Mouse (Mus musculus): ENCODE data around the gene Elf5.

DNA sequence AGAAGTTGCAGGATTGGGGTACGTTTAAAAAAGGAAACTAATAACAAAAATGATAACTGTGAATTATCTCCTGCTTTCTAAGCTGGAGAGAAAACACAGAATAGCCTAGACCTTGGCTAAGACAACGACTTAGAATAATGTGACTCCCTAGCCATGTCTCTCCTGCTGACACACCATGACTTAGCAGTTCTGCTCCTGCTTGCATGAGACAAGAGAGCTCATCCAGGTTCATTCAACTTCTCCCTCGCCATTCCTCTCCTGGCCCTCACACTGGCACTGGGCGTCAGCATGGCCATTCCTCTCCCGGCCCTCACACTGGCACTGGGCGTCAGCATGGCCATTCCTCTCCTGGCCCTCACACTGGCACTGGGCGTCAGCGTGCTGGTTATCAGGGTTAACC, 68.8 kb downstream of the Elf5 start:
- no peak for TF ChIP-seq POLR2A (IDR thresholded peaks at IDR 0.05; ENCODE audit: borderline replicate concordance, low read depth, low read length)
- TF ChIP-seq CTCF (IDR thresholded peaks at IDR 0.05; ENCODE audit: low read depth, low read length): no peak
